Mouse (Mus musculus): ENCODE measurements around the gene Crabp2.

GRCm38 (mm10) chr3:87989935-87990334, 41.5 kb downstream of the Crabp2 start:
- no peak for TF ChIP-seq CTCF (IDR thresholded peaks at IDR 0.05; ENCODE audit: extremely low read depth, insufficient read depth, insufficient read length, insufficient replicate concordance)
- TF ChIP-seq POLR2A (IDR thresholded peaks at IDR 0.05; ENCODE audit: low read depth, low read length), result no peak

Data from spleen, adult 2 months (tissue).